Mouse (Mus musculus): ENCODE measurements around the gene Mrap. TPM values are rescaled to one million over a fixed set of nuclear protein-coding genes. Genes with fewer than 3 reads are reported as not detected.

The Mrap gene
- polyA plus RNA-seq, 1 experiment: not detected

DNA sequence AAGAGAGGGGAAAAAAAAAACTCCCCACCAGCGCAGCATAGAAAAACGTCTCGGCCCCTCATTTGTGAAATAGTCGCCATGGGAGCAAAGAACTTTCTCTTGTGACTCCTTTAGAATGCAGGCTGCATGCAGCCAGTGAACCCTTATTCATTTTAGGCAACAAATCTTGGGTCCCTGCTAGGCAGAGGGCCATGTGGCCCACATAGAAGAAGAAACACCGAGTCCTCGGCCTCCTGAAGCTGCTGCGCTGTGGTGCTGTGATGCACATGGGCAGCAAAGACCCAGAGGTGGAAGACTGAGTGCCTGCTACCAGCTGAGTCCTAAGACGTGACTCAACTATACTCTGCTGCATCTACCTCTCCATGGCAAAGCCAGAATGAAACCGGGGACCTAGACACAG is 41.7 kb upstream of the Mrap start:
- Histone ChIP-seq H3K9me3 (replicated peaks; ENCODE audit: control insufficient read depth, insufficient read depth, low read length, poor library complexity, severe bottlenecking) (no peaks in the 10 kb centered on the region), H3K27me3 (ENCODE audit: control insufficient read depth, insufficient read depth, low read length, poor library complexity, severe bottlenecking) (no peaks in the 10 kb centered on the region), H3K9ac (ENCODE audit: low read depth, poor library complexity, severe bottlenecking) (no peak overlapping the region), H3K4me3 (ENCODE audit: low read depth, low read length) (no peak overlapping the region), H3K27ac (ENCODE audit: insufficient read depth, low read length) (no peak overlapping the region), H3K36me3 (ENCODE audit: control insufficient read depth, insufficient read depth, low read length, poor library complexity, severe bottlenecking) (no peaks in the 10 kb centered on the region), H3K4me1 (ENCODE audit: control insufficient read depth, insufficient read depth, low read length) (no peaks in the 10 kb centered on the region)
- TF ChIP-seq CTCF (IDR thresholded peaks at IDR 0.05; ENCODE audit: low read depth, low read length) (no peak), EP300 (IDR thresholded peaks at IDR 0.05; ENCODE audit: insufficient read depth, low read depth, low read length) (no peak), POLR2A (IDR thresholded peaks at IDR 0.05; ENCODE audit: insufficient read depth, low read length) (no peak)

DNA sequence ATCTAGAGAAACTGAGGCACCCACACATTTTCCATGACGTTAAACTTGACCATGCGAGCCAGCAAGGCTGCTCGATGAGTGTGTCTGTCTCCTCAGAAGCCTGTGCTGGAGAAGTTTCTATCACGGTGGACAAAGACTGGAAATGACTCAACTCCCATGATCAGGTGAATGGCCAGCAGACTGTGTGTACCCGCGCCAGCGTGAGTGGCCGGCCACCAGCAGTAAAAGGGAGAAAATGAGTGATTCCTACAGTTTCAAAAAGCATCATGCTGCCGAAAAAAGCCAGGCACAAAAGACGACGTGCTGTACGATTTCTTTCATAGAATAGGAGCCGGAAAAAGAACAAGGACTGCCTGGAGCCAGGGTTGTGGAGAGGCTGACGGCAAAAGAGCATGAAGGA is 38.6 kb upstream of the Mrap start:
- TF ChIP-seq EP300 (IDR thresholded peaks at IDR 0.05; ENCODE audit: insufficient read depth, low read depth, low read length) (no peak), POLR2A (IDR thresholded peaks at IDR 0.05; ENCODE audit: insufficient read depth, low read length) (no peak), CTCF (IDR thresholded peaks at IDR 0.05; ENCODE audit: low read depth, low read length) (no peak)
- H3K4me3 ChIP-seq (ENCODE audit: low read depth, low read length): no peak overlapping the region

DNA sequence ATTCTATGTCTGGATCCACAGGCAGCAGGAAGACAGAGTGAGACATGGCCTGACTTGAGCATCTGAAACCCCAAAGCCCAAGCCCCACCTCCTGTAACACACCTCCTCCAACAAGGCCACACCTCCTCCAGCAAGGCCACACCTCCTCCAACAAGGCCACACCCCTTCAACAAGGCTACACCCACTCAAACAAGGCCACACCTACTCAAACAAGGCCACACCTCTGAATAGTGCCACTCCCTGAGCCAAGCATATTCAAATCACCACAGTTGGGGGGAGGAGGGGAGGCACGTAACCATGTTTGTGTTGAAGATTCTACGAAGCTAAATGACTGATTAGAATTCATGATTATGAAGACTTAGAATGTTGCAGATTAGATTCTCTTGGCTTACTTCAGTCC is 36.5 kb upstream of the Mrap start:
- Histone ChIP-seq H3K9ac (ENCODE audit: low read depth, poor library complexity, severe bottlenecking) (no peak overlapping the region), H3K27ac (ENCODE audit: insufficient read depth, low read length) (no peak overlapping the region), H3K36me3 (ENCODE audit: control insufficient read depth, insufficient read depth, low read length, poor library complexity, severe bottlenecking) (no peaks in the 10 kb centered on the region), H3K9me3 (replicated peaks; ENCODE audit: control insufficient read depth, insufficient read depth, low read length, poor library complexity, severe bottlenecking) (no peaks in the 10 kb centered on the region), H3K4me1 (ENCODE audit: control insufficient read depth, insufficient read depth, low read length) (no peaks in the 10 kb centered on the region), H3K27me3 (ENCODE audit: control insufficient read depth, insufficient read depth, low read length, poor library complexity, severe bottlenecking) (no peaks in the 10 kb centered on the region), H3K4me3 (ENCODE audit: low read depth, low read length) (no peak overlapping the region)
- no peak for TF ChIP-seq POLR2A (IDR thresholded peaks at IDR 0.05; ENCODE audit: insufficient read depth, low read length)
- TF ChIP-seq EP300 (IDR thresholded peaks at IDR 0.05; ENCODE audit: insufficient read depth, low read depth, low read length): no peak
- TF ChIP-seq CTCF (IDR thresholded peaks at IDR 0.05; ENCODE audit: low read depth, low read length): no peak

More for the DNA sequence above, 38.6 kb upstream of the Mrap start:
- H3K27ac ChIP-seq (ENCODE audit: insufficient read depth, low read length): no peak overlapping the region
- no peaks in the 10 kb centered on the region for H3K27me3 ChIP-seq (ENCODE audit: control insufficient read depth, insufficient read depth, low read length, poor library complexity, severe bottlenecking)
- H3K4me1 ChIP-seq (ENCODE audit: control insufficient read depth, insufficient read depth, low read length): no peaks in the 10 kb centered on the region
- no peaks in the 10 kb centered on the region for H3K36me3 ChIP-seq (ENCODE audit: control insufficient read depth, insufficient read depth, low read length, poor library complexity, severe bottlenecking)
- H3K9me3 ChIP-seq (replicated peaks; ENCODE audit: control insufficient read depth, insufficient read depth, low read length, poor library complexity, severe bottlenecking): no peaks in the 10 kb centered on the region
- H3K9ac ChIP-seq (ENCODE audit: low read depth, poor library complexity, severe bottlenecking): no peak overlapping the region

DNA sequence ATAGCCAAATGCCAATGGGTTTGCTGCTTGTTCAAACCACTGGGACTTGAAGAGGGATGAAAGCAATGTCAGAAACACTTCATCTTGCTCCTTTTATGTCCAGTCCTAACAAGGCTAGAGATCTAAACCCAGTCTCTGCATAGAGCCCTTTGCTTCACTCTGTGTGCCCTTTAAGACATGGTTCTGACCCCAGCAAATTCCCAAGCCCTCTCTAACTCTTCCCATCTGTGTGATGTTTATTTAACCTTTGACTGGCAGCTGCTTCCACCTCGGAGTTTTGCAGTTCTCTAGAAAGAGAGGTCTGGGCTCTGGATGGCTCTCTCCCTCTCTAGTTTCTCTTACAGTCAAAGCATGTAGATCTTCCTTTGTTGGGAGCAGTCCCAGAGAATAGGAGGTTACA is 34.4 kb upstream of the Mrap start:
- no peak overlapping the region for H3K4me3 ChIP-seq (ENCODE audit: low read depth, low read length)
- no peak overlapping the region for H3K9ac ChIP-seq (ENCODE audit: low read depth, poor library complexity, severe bottlenecking)
- no peaks in the 10 kb centered on the region for H3K27me3 ChIP-seq (ENCODE audit: control insufficient read depth, insufficient read depth, low read length, poor library complexity, severe bottlenecking)
- no peaks in the 10 kb centered on the region for H3K9me3 ChIP-seq (replicated peaks; ENCODE audit: control insufficient read depth, insufficient read depth, low read length, poor library complexity, severe bottlenecking)
- H3K4me1 ChIP-seq (ENCODE audit: control insufficient read depth, insufficient read depth, low read length): no peaks in the 10 kb centered on the region
- no peak overlapping the region for H3K27ac ChIP-seq (ENCODE audit: insufficient read depth, low read length)
- TF ChIP-seq CTCF (IDR thresholded peaks at IDR 0.05; ENCODE audit: low read depth, low read length) (no peak), POLR2A (IDR thresholded peaks at IDR 0.05; ENCODE audit: insufficient read depth, low read length) (no peak), EP300 (IDR thresholded peaks at IDR 0.05; ENCODE audit: insufficient read depth, low read depth, low read length) (no peak)
- no peaks in the 10 kb centered on the region for H3K36me3 ChIP-seq (ENCODE audit: control insufficient read depth, insufficient read depth, low read length, poor library complexity, severe bottlenecking)

- TF ChIP-seq POLR2A (IDR thresholded peaks at IDR 0.05; ENCODE audit: insufficient read depth, low read length) (no peak), CTCF (IDR thresholded peaks at IDR 0.05; ENCODE audit: low read depth, low read length) (no peak), EP300 (IDR thresholded peaks at IDR 0.05; ENCODE audit: insufficient read depth, low read depth, low read length) (no peak)
- Histone ChIP-seq H3K9ac (ENCODE audit: low read depth, poor library complexity, severe bottlenecking) (no peak overlapping the region), H3K36me3 (ENCODE audit: control insufficient read depth, insufficient read depth, low read length, poor library complexity, severe bottlenecking) (no peaks in the 10 kb centered on the region), H3K4me1 (ENCODE audit: control insufficient read depth, insufficient read depth, low read length) (no peaks in the 10 kb centered on the region), H3K4me3 (ENCODE audit: low read depth, low read length) (no peak overlapping the region), H3K27ac (ENCODE audit: insufficient read depth, low read length) (no peak overlapping the region), H3K9me3 (replicated peaks; ENCODE audit: control insufficient read depth, insufficient read depth, low read length, poor library complexity, severe bottlenecking) (no peaks in the 10 kb centered on the region), H3K27me3 (ENCODE audit: control insufficient read depth, insufficient read depth, low read length, poor library complexity, severe bottlenecking) (no peaks in the 10 kb centered on the region)
Measured at GRCm38 (mm10) chr16:90704161-90704825, 33.7 kb upstream of the Mrap start.

DNA sequence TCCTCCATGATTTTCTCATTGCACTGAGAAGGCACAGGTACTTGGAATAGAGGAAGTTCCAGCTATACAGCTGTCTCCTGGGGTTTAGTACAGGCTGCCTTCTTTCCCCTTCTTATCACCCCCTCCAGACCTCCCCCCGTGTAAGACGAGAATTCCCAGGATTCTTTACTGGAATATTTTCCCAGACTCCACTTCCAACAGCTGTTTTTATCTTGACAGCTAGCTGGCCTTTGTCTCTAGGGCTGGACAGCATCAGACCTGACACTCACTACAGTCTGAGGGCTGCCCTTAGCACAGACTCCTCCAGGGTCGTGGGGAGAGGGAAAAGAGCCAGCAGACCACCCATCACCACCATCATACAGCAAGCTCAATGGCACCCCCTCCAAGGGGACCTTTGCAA is 31.7 kb upstream of the Mrap start:
- Histone ChIP-seq H3K9me3 (replicated peaks; ENCODE audit: control insufficient read depth, insufficient read depth, low read length, poor library complexity, severe bottlenecking) (no peaks in the 10 kb centered on the region), H3K4me3 (ENCODE audit: low read depth, low read length) (no peak overlapping the region), H3K36me3 (ENCODE audit: control insufficient read depth, insufficient read depth, low read length, poor library complexity, severe bottlenecking) (no peaks in the 10 kb centered on the region), H3K27me3 (ENCODE audit: control insufficient read depth, insufficient read depth, low read length, poor library complexity, severe bottlenecking) (no peaks in the 10 kb centered on the region), H3K4me1 (ENCODE audit: control insufficient read depth, insufficient read depth, low read length) (peaks cover 1% of the 10 kb centered on the region), H3K27ac (ENCODE audit: insufficient read depth, low read length) (no peak overlapping the region), H3K9ac (ENCODE audit: low read depth, poor library complexity, severe bottlenecking) (no peak overlapping the region)
- no peak for TF ChIP-seq EP300 (IDR thresholded peaks at IDR 0.05; ENCODE audit: insufficient read depth, low read depth, low read length)
- TF ChIP-seq POLR2A (IDR thresholded peaks at IDR 0.05; ENCODE audit: insufficient read depth, low read length): no peak
- TF ChIP-seq CTCF (IDR thresholded peaks at IDR 0.05; ENCODE audit: low read depth, low read length): no peak
